Mouse (Mus musculus): Measurements from ENCODE around the gene Itgad.

Gene Itgad

DNA sequence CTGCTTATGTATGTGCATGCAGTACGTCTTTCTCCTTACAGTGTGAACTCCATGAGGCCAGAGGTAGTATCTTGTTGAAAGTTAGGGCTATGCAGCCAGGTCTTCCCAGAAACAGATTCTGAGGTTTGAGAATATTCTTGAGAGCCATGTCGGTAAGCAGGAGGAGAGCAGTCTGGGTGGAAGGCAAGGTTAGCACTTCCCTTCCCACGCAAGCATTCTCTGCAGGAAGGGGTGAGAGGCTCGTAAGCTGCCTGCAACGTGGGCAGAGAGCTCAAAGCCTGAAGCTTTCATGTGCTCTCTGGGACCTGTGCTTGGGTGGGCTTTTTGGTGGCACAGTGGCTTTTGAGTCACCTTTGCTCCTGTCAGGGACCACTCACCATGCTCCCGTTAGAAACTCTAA is 26.4 kb downstream of the Itgad start:
- DNase-seq = no peak

DNA sequence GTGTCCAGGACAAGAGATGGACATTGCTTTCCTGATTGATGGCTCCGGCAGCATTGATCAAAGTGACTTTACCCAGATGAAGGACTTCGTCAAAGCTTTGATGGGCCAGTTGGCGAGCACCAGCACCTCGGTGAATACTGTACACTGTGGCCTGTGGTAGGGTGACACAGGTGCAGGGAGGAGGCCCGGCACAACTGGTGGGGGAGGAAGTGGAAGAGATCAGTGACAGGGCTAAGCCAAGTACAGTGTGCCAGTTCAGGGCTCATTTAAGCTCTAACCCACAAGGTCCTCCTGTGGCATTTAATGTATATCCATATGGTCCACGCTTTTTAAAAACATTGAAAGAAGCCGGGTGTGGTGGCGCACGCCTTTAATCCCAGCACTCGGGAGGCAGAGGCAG is 27.5 kb downstream of the Itgad start:
- no peak for DNase-seq

DNA sequence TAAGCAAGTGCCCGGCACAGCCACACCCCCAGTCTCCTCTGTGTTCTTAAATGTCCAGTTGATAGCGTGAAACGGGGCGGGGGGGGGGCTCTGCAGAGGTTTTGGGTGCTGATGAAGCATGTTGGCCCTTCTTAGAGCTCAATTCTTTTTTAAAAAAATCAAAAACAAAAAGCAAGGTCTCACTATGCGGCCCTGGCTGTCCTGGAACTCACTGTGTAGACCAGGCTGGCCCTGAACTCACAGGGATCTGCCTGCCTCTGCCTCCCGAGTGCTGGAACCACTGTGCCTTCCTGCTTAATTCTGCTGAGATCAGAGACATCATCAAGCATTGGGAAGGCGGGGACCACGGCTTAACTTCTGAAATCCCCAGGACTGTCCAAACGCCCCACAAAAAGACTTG is 47.4 kb downstream of the Itgad start:
- no peak for DNase-seq

DNA sequence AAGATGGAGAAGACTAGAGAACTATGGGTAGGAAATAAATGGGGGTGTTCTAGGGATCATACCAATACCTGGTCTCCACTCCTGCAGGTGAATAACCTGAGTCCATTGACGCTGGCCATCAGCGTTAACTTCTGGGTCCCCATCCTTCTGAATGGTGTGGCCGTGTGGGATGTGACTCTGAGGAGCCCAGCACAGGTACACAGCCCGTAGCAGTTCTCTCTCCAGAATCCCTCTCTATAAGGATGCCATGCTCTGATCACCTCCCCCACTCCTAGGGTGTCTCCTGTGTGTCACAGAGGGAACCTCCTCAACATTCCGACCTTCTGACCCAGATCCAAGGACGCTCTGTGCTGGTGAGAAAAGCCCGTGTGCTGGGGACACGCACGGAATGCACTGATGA is 48.9 kb downstream of the Itgad start:
- DNase-seq = no peak

DNA sequence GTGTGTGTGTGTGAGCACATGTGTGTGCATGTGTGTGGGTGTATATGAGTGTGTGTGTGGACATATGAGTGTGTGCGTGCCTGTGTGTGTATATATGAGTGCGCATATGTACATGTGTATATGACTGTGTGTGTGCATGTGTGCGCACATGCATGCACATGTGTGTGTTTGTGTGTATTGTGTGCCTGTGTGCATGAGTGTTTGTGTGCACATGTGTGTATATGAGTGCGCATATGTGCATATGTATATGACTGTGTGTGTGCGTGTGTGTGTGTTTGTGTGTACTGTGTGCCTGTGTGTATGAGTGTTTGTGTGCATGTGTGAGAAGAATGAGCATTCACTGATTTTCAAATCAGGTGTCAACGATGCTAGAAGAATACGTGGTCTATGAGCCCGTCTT is 50.0 kb downstream of the Itgad start:
- DNase-seq = no peak

DNA sequence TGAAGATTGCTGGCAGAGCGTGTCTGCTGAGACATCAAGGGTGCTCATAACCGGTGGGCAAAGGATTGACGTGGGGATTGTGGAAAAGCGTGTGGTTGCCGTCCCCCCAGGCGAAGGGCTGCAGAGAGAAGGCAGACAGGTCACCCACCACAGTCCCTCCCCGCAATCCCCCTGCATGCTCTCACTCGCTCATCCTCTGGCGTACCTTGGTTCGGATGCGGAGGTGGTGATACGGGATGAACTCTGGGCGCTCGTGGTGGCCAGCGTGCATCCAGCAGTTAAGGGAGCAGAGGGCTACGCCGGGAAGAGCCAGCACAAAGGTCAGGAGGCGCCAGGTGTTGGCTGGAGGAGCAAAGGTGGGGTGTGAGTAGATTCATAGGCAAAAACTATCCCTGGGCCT is 51.5 kb downstream of the Itgad start:
- DNase-seq = no peak

DNA sequence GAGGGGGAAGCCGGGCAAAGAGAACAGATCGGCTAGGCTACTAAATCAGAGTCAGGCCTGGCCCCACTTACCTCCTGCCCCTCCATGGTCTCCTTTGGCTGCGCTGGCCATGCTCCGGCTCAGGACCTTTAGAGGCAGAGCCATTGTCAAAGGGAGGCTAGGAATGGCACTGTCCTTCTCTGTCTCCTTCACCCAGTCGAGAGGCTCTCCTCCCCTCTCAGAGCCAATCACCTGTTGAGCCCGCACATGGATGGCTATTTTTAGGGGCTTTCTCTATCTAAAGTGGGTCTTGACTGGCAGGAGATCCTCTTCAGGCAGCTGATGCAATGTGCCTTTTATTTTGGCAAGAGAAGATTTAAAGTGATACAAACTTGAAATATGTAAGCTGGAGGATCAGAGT is 52.0 kb downstream of the Itgad start, which contains the start of gene Cox6a2:
Gene Cox6a2 (minus strand): TSS at position 236 of the 400 bp plus-strand sequence.
- no peak for DNase-seq

DNA sequence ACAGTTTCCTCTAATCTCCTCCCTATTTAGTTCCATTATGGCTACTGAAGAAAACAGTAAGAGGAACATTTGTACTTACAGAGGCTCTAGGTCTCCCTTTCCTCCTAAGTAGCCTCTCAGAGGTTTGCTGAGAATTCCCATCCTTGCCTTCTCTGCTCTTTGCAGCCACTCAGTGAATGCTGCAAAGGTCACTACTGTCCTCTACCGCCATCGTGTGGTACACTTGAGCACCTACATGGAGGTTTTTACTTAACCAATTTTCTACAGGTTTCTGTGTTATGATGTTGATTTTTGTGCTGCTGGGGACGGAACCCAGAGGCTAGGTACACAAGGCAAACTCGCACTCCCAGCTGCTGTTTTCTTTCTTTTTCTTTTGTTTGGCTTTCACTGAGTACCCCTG is 54.0 kb downstream of the Itgad start:
- peak; percentile 49 for DNase-seq

DNA sequence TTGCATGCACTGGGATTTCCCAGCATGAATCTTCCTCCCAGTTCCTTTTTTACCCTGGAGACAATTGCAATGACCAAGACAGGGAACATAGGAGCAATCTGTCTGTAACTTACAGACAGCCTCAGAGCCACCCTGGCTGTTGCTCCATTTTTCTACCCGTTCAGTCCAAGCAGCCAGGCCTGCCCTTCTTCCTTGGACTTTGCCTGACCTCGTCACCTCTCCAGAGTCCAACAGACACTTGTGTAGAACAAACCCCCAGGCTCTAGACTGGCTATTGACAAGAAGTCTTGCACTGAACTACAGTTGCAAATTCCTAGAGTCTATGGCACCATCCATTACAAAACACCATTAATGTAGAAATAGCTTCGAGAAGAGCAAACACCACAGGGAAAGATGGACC is 55.6 kb downstream of the Itgad start:
- no peak for DNase-seq

DNA sequence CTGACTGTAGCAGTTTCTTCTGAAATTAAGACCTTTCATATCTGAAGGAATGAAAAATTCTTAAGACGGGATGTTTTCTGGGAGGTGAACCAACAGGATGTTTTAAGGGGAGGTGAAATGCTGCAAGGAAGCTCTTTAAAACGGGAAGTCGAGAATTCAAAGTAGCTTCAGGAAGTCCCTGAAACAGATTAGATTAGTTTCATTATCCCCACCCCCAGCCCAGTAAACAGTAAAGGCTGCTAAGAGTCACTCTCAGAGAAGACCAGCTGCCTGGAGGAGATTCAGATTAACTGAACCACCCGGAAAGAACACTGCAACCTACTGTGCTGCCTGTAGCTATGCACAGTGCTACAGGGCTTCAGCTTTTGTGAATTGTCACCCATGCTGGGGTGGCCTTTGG is 65.8 kb downstream of the Itgad start:
- DNase-seq = no peak

DNA sequence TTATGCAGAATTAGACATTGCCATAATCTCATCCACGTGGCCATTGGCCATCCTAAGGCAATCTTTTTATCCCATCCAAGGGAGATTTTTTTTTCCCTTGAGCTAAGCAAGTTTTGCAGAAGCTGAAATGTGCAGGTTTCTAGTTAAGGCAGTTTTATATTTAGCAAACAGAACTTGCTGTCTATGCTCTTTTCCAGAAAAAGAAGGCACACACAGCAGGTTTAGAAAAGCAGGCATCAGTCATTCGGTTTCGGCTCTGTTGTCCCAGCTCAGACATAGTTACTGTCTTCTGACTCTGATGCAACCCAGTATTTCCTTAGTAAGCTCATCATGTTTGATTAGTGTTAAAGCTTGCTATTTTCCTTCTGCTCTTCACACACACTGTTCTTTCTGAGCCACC is 66.8 kb downstream of the Itgad start:
- DNase-seq = no peak

DNA sequence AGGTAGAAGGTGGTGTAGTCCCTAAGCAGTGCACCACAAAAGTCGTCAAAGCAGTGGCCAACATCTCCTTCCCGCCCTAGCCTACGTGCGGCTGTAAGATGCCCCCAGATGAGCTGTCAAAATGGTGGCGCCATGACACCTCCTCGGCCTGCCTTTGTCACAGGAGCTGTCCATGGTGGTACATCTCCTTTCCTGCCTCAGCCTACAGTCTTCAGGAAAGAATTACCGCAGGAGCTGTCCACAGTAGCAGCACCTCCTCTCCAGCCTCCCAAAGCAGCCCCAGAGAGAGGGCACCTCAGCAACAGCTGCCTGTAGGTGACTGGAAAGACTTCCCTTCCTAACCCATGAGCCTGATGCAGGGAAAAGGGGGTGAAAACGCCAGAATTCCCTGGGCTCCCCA is 77.6 kb downstream of the Itgad start:
- DNase-seq = no peak

DNA sequence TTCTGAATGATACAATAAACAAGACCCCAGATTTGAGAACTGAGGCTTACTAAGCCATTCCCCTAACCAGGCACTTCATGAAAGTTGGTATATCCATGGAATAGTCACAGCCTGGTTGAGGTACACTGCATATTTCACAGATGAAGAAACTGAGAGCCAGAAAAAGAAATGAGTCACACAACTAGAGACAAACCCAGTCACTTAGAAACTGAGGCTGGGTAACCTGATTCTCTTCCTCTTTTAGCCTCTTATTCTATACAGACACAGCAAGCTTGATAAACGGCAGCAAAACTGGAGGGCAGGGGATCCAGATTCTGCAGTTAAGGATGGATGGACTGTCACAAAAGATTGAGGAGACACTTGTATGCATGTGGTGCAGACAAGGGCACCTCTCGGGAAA is 80.6 kb downstream of the Itgad start:
- DNase-seq = no peak

DNA sequence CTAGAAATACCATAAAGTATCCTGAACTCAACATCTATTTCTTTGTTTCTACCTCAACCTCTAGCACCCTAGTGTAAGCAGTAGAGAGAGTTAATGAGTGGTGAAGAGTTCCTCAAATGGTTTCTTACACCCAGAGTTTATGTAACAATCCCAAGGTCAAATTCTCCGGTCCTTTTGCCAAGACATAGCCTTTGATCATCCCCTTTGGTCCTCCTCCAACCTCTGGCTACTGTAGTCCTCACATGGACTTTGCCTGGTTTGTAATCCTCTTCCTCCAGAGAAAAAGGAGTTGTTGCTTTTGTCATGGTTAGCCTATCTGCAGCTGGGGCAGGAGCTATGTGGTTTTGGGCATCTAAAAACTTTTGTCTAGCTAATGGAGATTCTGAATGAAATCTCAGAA is 81.3 kb downstream of the Itgad start:
- DNase-seq = no peak

DNA sequence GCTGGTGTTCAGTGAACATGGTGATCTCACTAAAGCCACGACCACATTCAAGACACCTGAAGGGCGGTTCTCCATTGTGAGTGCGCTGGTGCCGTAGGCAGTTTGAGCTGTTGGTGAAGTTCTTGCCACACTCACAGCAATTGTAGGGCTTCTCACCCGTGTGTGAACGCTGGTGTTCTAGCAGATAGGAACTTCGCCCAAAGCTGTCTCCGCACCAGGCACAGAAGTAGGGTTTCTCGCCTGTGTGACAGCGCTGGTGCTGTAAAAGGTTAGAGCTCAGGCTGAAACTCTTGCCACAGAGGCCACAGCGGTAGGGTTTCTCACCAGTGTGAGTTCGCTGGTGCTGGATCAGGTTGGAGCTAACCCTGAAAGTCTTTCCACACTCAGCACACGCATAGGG is 82.2 kb downstream of the Itgad start:
- DNase-seq = no peak

DNA sequence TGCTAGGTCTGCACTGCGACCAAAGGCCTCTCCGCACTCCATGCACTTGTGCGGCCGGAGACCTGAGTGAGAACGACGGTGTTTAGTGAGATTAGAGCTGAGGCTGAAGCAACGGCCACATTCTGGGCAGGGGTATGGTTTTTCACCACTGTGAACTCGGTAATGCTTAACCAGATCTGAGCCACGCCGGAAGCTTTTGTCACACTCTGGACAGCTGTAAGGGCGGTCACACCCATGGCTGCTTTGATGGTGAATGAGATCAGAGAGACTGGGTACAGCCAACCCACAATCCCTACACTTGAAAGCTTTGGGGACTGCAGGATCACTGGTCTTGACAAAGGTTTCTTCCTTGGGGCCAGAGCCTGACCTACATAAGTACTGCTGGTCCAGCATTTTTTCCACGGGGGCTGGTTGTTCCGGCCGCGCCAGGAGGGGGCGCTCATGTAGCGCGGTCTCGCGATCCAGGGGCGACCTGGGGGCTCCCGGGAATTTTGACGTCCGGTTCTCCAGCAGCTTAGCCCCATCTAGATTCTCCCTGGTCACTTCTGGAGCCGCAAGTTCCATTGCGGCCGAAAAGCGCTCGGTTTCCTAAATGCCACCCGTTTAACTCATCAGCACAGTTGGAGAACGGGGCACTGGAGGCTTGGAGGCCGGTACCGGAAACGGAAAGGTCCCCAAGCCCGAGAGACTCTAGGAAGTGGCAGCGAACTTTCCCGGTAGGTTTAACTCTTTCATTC is 82.8 kb downstream of the Itgad start, which contains the start of gene Armc5:
Gene Armc5 (plus strand): TSS at position 487 of the 737 bp plus-strand sequence.
- DNase-seq = peak; percentile 87

DNA sequence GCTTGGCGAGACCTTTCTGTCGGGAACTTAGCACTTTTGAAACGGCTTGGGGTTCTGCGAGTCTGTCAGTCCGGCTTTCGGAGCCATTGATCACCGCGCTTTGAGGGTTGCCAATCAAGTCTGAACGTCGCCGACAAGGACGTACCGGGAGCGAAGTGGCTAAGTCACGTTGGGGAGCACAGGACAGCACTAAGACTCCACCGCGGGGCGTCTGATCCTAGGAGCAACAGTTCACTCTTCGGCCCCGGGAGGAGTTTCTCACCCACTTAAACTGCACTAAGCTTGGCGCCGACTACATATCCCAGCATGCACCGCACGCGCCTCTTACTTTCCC is 83.4 kb downstream of the Itgad start:
- no peak for DNase-seq

DNA sequence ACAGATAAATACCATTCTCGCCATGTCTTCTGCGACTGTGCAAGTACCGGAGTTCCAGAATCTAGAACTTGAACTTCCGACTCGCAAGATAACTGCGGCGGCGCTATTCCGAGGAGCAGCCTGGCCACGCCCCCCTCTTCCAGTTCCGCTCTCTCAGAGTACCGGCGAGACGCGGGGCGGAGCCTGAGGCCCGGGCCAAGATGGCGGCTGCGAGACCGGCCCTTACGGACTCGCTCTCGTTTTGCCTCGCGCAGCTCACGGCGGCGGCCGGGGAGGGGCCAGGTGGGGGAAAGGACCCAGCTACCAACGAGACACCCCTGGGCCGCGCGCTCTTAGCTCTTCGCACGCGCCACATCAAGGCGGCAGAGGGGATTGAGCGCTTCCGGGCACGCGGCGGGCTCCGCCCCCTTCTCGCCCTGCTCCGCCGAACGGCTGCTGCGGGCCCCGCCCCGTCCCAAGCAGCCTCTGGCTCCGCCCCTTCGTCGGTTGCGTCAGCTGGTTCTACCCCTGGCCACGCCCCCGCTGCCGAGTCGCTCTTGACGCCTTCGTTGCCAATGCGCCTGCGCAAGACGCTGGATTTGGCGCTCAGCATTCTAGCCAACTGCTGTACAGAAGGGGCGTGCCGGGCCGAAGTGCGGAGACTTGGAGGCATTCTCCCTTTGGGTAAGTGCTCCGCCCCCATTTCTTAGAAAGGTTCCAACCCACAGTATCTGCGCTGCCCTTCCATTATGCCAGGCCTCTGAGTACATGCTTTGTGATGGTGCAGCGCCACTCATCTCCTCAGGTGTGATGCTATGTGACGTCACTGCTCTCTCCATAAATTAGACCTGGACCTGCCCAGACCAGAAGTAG is 84.0 kb downstream of the Itgad start, which contains the start of gene 9130023H24Rik:
Gene 9130023H24Rik (minus strand): TSS at position 105 of the 852 bp plus-strand sequence.
- DNase-seq = peak; percentile 100

DNA sequence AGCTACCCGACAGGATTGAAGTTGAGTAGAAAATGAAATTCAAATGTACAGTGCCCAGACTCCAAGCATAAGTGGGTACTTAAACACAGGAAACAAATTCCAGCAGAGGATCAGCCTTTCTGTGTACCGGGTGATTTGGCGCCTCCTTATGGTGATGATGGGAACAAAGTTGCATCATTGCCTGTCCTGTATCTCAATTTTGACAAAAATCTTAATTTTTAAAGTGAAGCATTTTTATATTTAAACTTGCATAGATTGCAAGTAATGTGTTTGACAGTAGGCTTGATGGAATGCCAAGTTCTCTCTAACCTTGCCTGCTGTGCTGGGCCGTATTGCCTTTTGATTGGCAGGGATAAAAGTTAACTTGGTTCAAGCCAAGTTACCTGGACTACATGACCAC is 84.8 kb downstream of the Itgad start:
- DNase-seq = no peak

DNA sequence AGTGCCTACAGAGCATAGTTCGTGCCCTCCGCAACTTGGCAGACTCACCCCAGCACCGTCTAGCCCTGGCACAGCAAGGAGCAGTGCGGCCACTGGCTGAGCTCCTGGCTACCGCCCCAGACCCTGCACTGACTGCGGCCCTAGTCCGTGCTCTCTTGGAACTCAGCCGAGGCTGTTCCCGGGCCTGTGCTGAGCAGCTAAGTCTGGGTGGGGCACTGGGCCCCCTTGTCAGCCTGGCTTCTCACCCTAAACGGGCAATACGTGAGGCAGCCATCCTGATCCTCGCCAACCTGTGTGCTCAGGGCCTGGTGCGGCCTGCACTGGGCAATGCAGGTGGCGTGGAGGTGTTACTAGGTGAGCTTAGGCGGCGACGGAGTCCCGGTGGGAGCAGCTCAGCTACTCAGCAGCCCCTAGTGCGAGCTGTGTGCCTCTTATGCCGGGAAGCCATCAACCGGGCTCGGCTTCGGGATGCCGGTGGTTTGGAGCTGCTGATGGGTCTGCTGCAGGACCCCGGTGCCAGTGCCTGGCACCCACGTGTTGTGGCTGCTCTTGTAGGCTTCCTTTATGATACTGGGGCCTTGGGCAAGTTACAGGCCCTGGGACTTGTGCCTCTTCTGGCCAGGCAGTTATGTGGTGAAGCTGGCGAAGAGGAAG is 86.1 kb downstream of the Itgad start:
- peak; percentile 52 for DNase-seq

DNA sequence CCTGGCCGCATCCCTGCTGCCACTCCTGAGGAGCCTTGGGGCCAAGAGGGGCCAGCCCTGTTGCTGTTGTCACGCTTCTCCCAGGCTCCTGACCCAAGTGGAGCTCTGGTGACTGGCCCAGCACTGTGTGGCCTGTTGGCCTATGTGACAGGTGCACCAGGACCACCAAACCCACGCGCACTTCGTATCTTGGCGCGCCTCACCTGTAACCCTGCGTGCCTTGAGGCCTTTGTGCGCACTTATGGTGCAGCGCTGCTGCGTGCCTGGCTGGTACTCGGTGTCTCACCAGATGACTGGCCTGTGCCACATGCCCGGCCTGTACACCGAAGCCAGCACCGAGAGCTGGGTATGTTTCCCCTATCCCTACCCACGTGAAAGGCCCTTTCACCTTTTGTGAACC is 88.2 kb downstream of the Itgad start:
- DNase-seq = no peak

DNA sequence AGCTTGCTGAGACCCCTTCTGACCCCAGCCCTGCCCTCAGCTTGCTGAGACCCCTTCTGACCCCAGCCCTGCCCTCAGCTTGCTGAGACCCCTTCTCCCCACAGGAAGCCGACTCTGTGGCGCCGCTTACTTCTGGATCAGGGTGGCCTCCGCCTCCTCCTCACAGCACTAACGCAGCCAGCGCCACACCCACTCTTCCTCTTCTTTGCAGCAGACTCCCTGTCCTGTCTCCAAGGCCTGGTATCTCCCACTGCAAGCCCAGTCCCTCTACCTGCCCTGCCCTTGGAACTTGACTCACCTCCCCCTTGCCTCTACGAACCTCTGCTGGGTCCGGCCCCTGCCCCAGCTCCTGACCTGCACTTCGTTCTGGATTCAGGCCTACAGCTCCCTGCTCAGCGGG is 89.7 kb downstream of the Itgad start:
- DNase-seq = no peak

DNA sequence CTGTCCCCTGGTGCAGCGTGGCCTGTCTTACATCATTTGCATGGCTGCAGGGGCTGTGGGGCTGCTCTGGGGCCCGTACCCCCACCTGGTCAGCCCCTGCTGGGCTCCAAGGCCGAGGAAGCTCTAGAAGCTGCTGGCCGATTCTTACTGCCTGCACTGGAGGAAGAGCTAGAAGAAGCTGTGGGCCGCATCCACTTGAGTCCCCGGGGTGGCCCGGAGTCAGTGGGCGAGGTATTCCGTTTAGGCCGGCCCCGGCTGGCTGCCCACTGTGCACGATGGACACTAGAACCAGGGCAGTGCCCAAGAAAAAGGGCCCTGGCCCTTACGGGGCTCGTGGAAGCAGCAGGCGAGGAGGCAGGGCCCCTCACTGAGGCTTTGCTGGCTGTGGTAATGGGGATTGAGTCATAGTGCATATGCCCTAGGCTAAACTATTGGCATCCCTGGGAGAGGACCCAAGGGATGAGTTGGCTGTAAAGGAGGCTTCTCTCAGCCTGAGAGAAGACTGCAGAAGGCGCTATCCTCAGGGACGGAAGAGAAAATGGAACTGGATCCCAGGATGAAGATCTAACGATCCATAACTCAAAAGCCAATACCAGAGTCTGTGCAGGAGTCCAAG is 90.3 kb downstream of the Itgad start:
- no peak for DNase-seq
